Comparison of ENCODE assay signal across 8 mouse cellular contexts in the genomic region with DNA sequence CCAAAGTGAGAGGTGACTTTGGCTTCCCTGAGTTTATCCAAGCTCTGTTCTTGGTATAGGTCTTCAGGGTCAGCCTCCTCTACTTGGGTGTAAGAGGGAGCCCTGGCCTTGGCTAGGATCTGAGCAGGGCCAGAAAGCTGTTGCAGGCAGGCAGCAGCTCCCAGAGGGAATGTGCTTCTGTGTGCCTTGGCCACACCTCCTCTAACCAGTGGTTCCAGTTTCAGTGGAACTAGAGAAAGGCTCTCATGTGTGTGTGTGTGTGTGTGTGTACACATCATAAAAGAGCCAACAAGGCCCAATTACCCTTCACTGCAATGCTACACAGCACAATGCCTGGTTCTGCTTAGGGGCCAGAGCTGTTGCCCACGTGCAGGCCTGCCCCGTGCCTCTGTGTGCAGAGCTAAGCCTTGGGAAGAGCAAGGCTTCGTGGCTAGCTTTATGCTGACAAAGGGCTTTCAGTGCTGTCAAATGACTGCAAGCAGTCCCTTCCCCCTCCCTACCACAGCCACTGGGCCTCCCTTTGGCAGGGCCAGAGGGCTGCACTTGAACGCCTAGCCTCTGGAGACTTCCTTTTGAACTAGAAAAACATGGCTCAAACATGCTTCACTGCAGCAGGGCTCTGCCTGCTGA. TPM values are rescaled to one million over a fixed set of nuclear protein-coding genes. Genes with fewer than 3 reads are reported as not detected.
DNase-seq lines count a peak whose midpoint lies in the region; ATAC-seq and TF ChIP-seq lines count a peak whose summit lies in the region.

No protein-coding gene starts in this region.

- H3K9me3 ChIP-seq in intestine, embryonic 14.5 days (ENCODE audit: control insufficient read depth, low read length) = no peaks in the 10 kb centered on the region
- no peaks in the 10 kb centered on the region for H3K9me3 ChIP-seq in liver, embryonic 14.5 days (ENCODE audit: control insufficient read depth, low read length)
- H3K9me3 ChIP-seq in neural tube, embryonic 14.5 days (ENCODE audit: control insufficient read depth, low read length) = no peaks in the 10 kb centered on the region

- peak; percentile 73 for DNase-seq in 3T3-L1 (ENCODE audit: low read depth, low spot score)
- peak; percentile 26 for DNase-seq in gastrocnemius, postnatal 10 days
- peak; percentile 78 for DNase-seq in intestine, embryonic 14.5 days (ENCODE audit: low spot score)
- DNase-seq in liver, embryonic 14.5 days (ENCODE audit: low read depth in 3 of 3, low spot score in 3 of 3) = no peak
- DNase-seq in left cerebral cortex, postnatal 10 days (ENCODE audit: extremely low spot score in 1 of 2, low spot score in 2 of 2) = no peak
- no peak for DNase-seq in layer of hippocampus, postnatal 10 days (ENCODE audit: low spot score in 2 of 2)

- H3K9ac ChIP-seq in intestine, embryonic 14.5 days (ENCODE audit: low read length) = no peak overlapping the region
- H3K9ac ChIP-seq in liver, embryonic 14.5 days (replicated peaks) = no peak overlapping the region
- H3K9ac ChIP-seq in neural tube, embryonic 14.5 days (replicated peaks; ENCODE audit: low read depth, low read length) = 0 out of 2 replicates have a peak overlapping the region, but pooled peaks have one; percentile 25

- no peak for TF ChIP-seq EP300 in liver, embryonic 14.5 days (IDR thresholded peaks at IDR 0.05; ENCODE audit: low read depth)

- H3K27ac ChIP-seq in bone marrow macrophage, adult 2 months (ENCODE audit: insufficient read depth, low read depth, low read length) = peak overlapping the region; percentile 97
- peak overlapping the region; percentile 88 for H3K27ac ChIP-seq in intestine, embryonic 14.5 days (ENCODE audit: low read depth)
- no peak overlapping the region for H3K27ac ChIP-seq in liver, embryonic 14.5 days
- peak overlapping the region; percentile 22; the same call in 1 of the 2 replicates for H3K27ac ChIP-seq in neural tube, embryonic 14.5 days (ENCODE audit: low read depth, low read length)

- no peaks in the 10 kb centered on the region for H3K36me3 ChIP-seq in intestine, embryonic 14.5 days (ENCODE audit: control insufficient read depth, insufficient read depth, low read length)
- H3K36me3 ChIP-seq in liver, embryonic 14.5 days (replicated peaks; ENCODE audit: control insufficient read depth, insufficient read depth, low read depth) = no peaks in the 10 kb centered on the region
- H3K36me3 ChIP-seq in neural tube, embryonic 14.5 days (ENCODE audit: control insufficient read depth, insufficient read depth, low read length) = no peaks in the 10 kb centered on the region

- intact Hi-C loops in left cerebral cortex, postnatal 10 days (cut with DNase I) = no loop called here

- no peak overlapping the region for H3K4me3 ChIP-seq in bone marrow macrophage, adult 2 months (ENCODE audit: insufficient read depth, low read length)
- H3K4me3 ChIP-seq in intestine, embryonic 14.5 days (ENCODE audit: low read depth, low read length) = no peak overlapping the region
- no peak overlapping the region for H3K4me3 ChIP-seq in liver, embryonic 14.5 days (ENCODE audit: insufficient read depth in 1 of 2, low read depth in 2 of 2, low read length in 2 of 2)
- H3K4me3 ChIP-seq in neural tube, embryonic 14.5 days (ENCODE audit: low read depth, low read length) = no peak overlapping the region

- H3K27me3 ChIP-seq in intestine, embryonic 14.5 days (replicated peaks; ENCODE audit: control insufficient read depth, insufficient read depth, low read length) = no peaks in the 10 kb centered on the region
- no peaks in the 10 kb centered on the region for H3K27me3 ChIP-seq in liver, embryonic 14.5 days (ENCODE audit: control insufficient read depth, insufficient read depth, low read length)
- no peaks in the 10 kb centered on the region for H3K27me3 ChIP-seq in neural tube, embryonic 14.5 days (ENCODE audit: control insufficient read depth, insufficient read depth, low read length)

- ATAC-seq in intestine, embryonic 14.5 days (replicated peaks; ENCODE audit: low FRiP score, low TSS enrichment, low read depth) = peak; percentile 92
- ATAC-seq in liver, embryonic 14.5 days (ENCODE audit: insufficient read depth) = 0 out of 2 replicates have a peak, but pooled peaks have one; percentile 37
- ATAC-seq in neural tube, embryonic 14.5 days (ENCODE audit: low read depth) = peak; percentile 66

- H3K4me2 ChIP-seq in intestine, embryonic 14.5 days (ENCODE audit: low read length) = no peak overlapping the region
- H3K4me2 ChIP-seq in liver, embryonic 14.5 days (ENCODE audit: low read depth) = no peak overlapping the region
- H3K4me2 ChIP-seq in neural tube, embryonic 14.5 days (ENCODE audit: low read depth, low read length) = no peak overlapping the region

- H3K4me1 ChIP-seq in bone marrow macrophage, adult 2 months (ENCODE audit: control insufficient read depth, insufficient read depth, low read length) = peaks cover 44% of the 10 kb centered on the region
- H3K4me1 ChIP-seq in intestine, embryonic 14.5 days (replicated peaks; ENCODE audit: control insufficient read depth, insufficient read depth, low read length) = peaks cover 27% of the 10 kb centered on the region
- H3K4me1 ChIP-seq in liver, embryonic 14.5 days (replicated peaks; ENCODE audit: control insufficient read depth in 2 of 2, insufficient read depth in 2 of 2, low read length in 1 of 2) = no peaks in the 10 kb centered on the region
- peaks cover 6% of the 10 kb centered on the region for H3K4me1 ChIP-seq in neural tube, embryonic 14.5 days (ENCODE audit: control insufficient read depth, insufficient read depth, low read length)

- WGBS in intestine, embryonic 14.5 days = 20% methylated on average over 4 of the region's 4 CpGs
- 38% methylated on average over 4 of the region's 4 CpGs for WGBS in liver, embryonic 14.5 days (ENCODE audit: insufficient replicate concordance)
- 7% methylated on average over 4 of the region's 4 CpGs for whole genome bisulfite sequencing in neural tube, embryonic 14.5 days

- no peak for TF ChIP-seq POLR2A in bone marrow macrophage, adult 2 months (IDR thresholded peaks at IDR 0.05; ENCODE audit: borderline replicate concordance, low read depth, low read length)

- TF ChIP-seq CTCF in bone marrow macrophage, adult 2 months (IDR thresholded peaks at IDR 0.05; ENCODE audit: low read depth, low read length) = no peak
- TF ChIP-seq CTCF in liver, embryonic 14.5 days (IDR thresholded peaks at IDR 0.05; ENCODE audit: low read depth) = no peak

RNA-seq across cellular contexts. Expression of gene Alppl2, which starts 54.1 kb away (rescaled TPM):
- polyA plus RNA-seq in bone marrow macrophage, adult 2 months (2012; ENCODE audit: insufficient read depth, insufficient read length, missing spikeins) = not detected in 2 replicates
- total RNA-seq in gastrocnemius, postnatal 10 days (2021) = not detected
- 0.08 TPM in 1 of 2 replicates, not detected in the other for polyA plus RNA-seq in intestine, embryonic 14.5 days (2014; fragmentation: Nextera tagmentation; extraction: Ambion mirVana)
- polyA plus RNA-seq in liver, embryonic 14.5 days (2012; rRNA removed) = not detected in 2 replicates
- polyA plus RNA-seq in liver, embryonic 14.5 days (2014; fragmentation: Nextera tagmentation; extraction: Ambion mirVana) = not detected in 2 replicates
- polyA plus RNA-seq in neural tube, embryonic 14.5 days (2014; fragmentation: Nextera tagmentation; extraction: Ambion mirVana) = not detected in 2 replicates
- total RNA-seq in left cerebral cortex, postnatal 10 days (2021) = not detected
- not detected for total RNA-seq in layer of hippocampus, postnatal 10 days (2021)

Comparison
In these comparisons a context has a peak if more than half of its experiments do, and no peak if none do; other contexts are left out.
1. DNase-seq: peak in 3T3-L1 (single experiment), gastrocnemius, postnatal 10 days (single experiment) and intestine, embryonic 14.5 days (single experiment); none in liver, embryonic 14.5 days (0 of 3), left cerebral cortex, postnatal 10 days (0 of 2) and layer of hippocampus, postnatal 10 days (0 of 2).
2. ATAC-seq: peak in every context shown above with its lines; median percentile 92 in intestine, embryonic 14.5 days; 66 in neural tube, embryonic 14.5 days; 37 in liver, embryonic 14.5 days.